Mouse (Mus musculus) embryonic fibroblast, embryonic 13.5 days (primary cell): ENCODE data around the gene Dock8.

Experiments used
- CTCF ChIP-seq: IDR thresholded peaks from 2 replicates; pipeline ENCODE4 v1.5.1; 2011; ENCODE audit warnings: mild to moderate bottlenecking, control low read depth, low read length, moderate library complexity, borderline replicate concordance; ENCODE audit not compliant: insufficient read depth
- POLR2A ChIP-seq: IDR thresholded peaks from 2 replicates; pipeline ENCODE4 v1.6.1; 2011; ENCODE audit warnings: low read depth, mild to moderate bottlenecking, control low read depth, low read length, moderate library complexity

- no peak for TF ChIP-seq CTCF
- TF ChIP-seq POLR2A = no peak
Observed at GRCm38 (mm10) chr19:25098941-25099340, 99.6 kb downstream of the Dock8 start.
